Mouse (Mus musculus) kidney, adult 2 months (tissue): ENCODE measurements around the gene Mypn. TPM values are rescaled to one million over a fixed set of nuclear protein-coding genes. Genes with fewer than 3 reads are reported as not detected.

Experiments used
- DNase-seq: peaks from one replicate; pipeline ENCODE4 v3.0.0; 2021
- H3K27ac ChIP-seq: fragments of 200-500 bp; 2 replicates; pipeline ENCODE4 v1.5.1; 2012; ENCODE audit warnings: low read depth, low read length, control low read depth, inconsistent platforms; ENCODE audit not compliant: insufficient read depth
- H3K27me3 ChIP-seq: fragments of 200-500 bp; replicated peaks from 2 replicates; pipeline ENCODE4 v1.6.1; 2012; ENCODE audit warnings: mild to moderate bottlenecking, moderate library complexity, low read length, inconsistent platforms; ENCODE audit not compliant: control insufficient read depth, insufficient read depth
- H3K36me3 ChIP-seq: fragments of 200-500 bp; 2 replicates; pipeline ENCODE4 v1.6.1; 2012; ENCODE audit warnings: mild to moderate bottlenecking, moderate library complexity, low read length, inconsistent platforms; ENCODE audit not compliant: control insufficient read depth, insufficient read depth
- H3K4me1 ChIP-seq: fragments of 200-500 bp; 2 replicates; pipeline ENCODE4 v1.6.1; 2011; ENCODE audit warnings: low read length; ENCODE audit not compliant: control insufficient read depth, insufficient read depth
- H3K4me3 ChIP-seq: fragments of 200-500 bp; 2 replicates; pipeline ENCODE4 v1.5.1; 2011; ENCODE audit warnings: mild to moderate bottlenecking, low read depth, low read length, control low read depth; ENCODE audit not compliant: insufficient read depth
- CTCF ChIP-seq: fragments of 200-500 bp; conservative IDR thresholded peaks from 2 replicates; pipeline ENCODE4 v1.5.1; 2011; ENCODE audit warnings: low read depth, mild to moderate bottlenecking, control low read depth, low read length, moderate library complexity, mixed read lengths; ENCODE audit not compliant: insufficient read depth, insufficient read length
- POLR2A ChIP-seq: fragments of 200-500 bp; IDR thresholded peaks from one replicate; pipeline ENCODE4 v1.6.1; 2011; ENCODE audit warnings: low read depth, low read length, control low read depth
- WGBS: fragments of 180-500 bp; shearing (Covaris S2); methylation state at CpG from one replicate; pipeline ENCODE4 v1.1.7; 2018; 5-methylcytosine and 5-hydroxymethylcytosine counted together
- polyA plus RNA-seq: library from polyadenylated mRNA; depleted of rRNA; stranded (reverse); fragments of >200 nt; gene quantifications from 2 replicates; pipeline ENCODE4 v1.2.3, GENCODE M21; 2012

Mypn gene
- polyA plus RNA-seq, 1 experiment = 0.74 TPM

GRCm38 (mm10) chr10:63156919-63157318, 46.8 kb downstream of the Mypn start:
- no peaks in the 10 kb centered on the region for H3K36me3 ChIP-seq
- peaks cover 5% of the 10 kb centered on the region; the same call in 1 of the 2 replicates for H3K4me1 ChIP-seq
- no peak for TF ChIP-seq POLR2A
- TF ChIP-seq CTCF = no peak
- 37% methylated on average over 4 of the region's 4 CpGs for WGBS
- peak; percentile 25 for DNase-seq
- H3K27me3 ChIP-seq = no peaks in the 10 kb centered on the region
- no peak overlapping the region for H3K27ac ChIP-seq
- H3K4me3 ChIP-seq = no peak overlapping the region

GRCm38 (mm10) chr10:63156351-63156750, 47.4 kb downstream of the Mypn start:
- Histone ChIP-seq H3K4me1 (peaks cover 5% of the 10 kb centered on the region; the same call in 1 of the 2 replicates), H3K27ac (no peak overlapping the region), H3K36me3 (no peaks in the 10 kb centered on the region), H3K27me3 (no peaks in the 10 kb centered on the region), H3K4me3 (no peak overlapping the region)
- 98% methylated on average over 1 of the region's 1 CpGs for WGBS
- peak; percentile 34 for DNase-seq
- TF ChIP-seq POLR2A = no peak
- TF ChIP-seq CTCF = peak; percentile 39

- peak overlapping the region; percentile 35 for H3K27ac ChIP-seq
Measured at GRCm38 (mm10) chr10:63155668-63156350, 47.9 kb downstream of the Mypn start.

GRCm38 (mm10) chr10:63154726-63155125, 49.0 kb downstream of the Mypn start:
- TF ChIP-seq POLR2A (no peak), CTCF (no peak)

More at GRCm38 (mm10) chr10:63155668-63156350, 47.9 kb downstream of the Mypn start:
- 37% methylated on average over 4 of the region's 4 CpGs for WGBS
- TF ChIP-seq POLR2A (no peak), CTCF (no peak)
- H3K4me1 ChIP-seq = peaks cover 5% of the 10 kb centered on the region; the same call in 1 of the 2 replicates
- no peaks in the 10 kb centered on the region for H3K27me3 ChIP-seq
- DNase-seq = peak; percentile 79
- no peak overlapping the region for H3K4me3 ChIP-seq
- H3K36me3 ChIP-seq = no peaks in the 10 kb centered on the region

GRCm38 (mm10) chr10:63154226-63154625, 49.5 kb downstream of the Mypn start:
- peaks cover 5% of the 10 kb centered on the region; the same call in 1 of the 2 replicates for H3K4me1 ChIP-seq
- H3K27me3 ChIP-seq = no peaks in the 10 kb centered on the region
- no peak overlapping the region for H3K4me3 ChIP-seq
- WGBS = 65% methylated on average over 6 of the region's 6 CpGs
- no peak overlapping the region for H3K27ac ChIP-seq
- DNase-seq = peak; percentile 77
- TF ChIP-seq POLR2A (no peak), CTCF (no peak)
- H3K36me3 ChIP-seq = no peaks in the 10 kb centered on the region

More at GRCm38 (mm10) chr10:63154726-63155125, 49.0 kb downstream of the Mypn start:
- WGBS = 91% methylated on average over 4 of the region's 4 CpGs
- no peak for DNase-seq
- no peaks in the 10 kb centered on the region for H3K27me3 ChIP-seq
- H3K27ac ChIP-seq = no peak overlapping the region
- no peaks in the 10 kb centered on the region for H3K36me3 ChIP-seq
- H3K4me1 ChIP-seq = peaks cover 5% of the 10 kb centered on the region; the same call in 1 of the 2 replicates
- no peak overlapping the region for H3K4me3 ChIP-seq

- DNase-seq = peak; percentile 78
- Histone ChIP-seq H3K27ac (no peak overlapping the region), H3K36me3 (no peaks in the 10 kb centered on the region), H3K27me3 (no peaks in the 10 kb centered on the region), H3K4me1 (peaks cover 5% of the 10 kb centered on the region; the same call in 1 of the 2 replicates), H3K4me3 (no peak overlapping the region)
- no peak for TF ChIP-seq POLR2A
- peak; percentile 36; the same call in 1 of the 2 replicates for TF ChIP-seq CTCF
- 34% methylated on average over 3 of the region's 3 CpGs for WGBS
Measured at GRCm38 (mm10) chr10:63153563-63153962, 50.2 kb downstream of the Mypn start.

GRCm38 (mm10) chr10:63152358-63152757, 51.4 kb downstream of the Mypn start:
- Histone ChIP-seq H3K4me1 (peaks cover 5% of the 10 kb centered on the region; the same call in 1 of the 2 replicates), H3K27ac (no peak overlapping the region), H3K4me3 (no peak overlapping the region), H3K27me3 (no peaks in the 10 kb centered on the region), H3K36me3 (no peaks in the 10 kb centered on the region)
- no peak for DNase-seq
- no peak for TF ChIP-seq POLR2A
